Mouse (Mus musculus): Measurements from ENCODE around the gene Greb1.

- TF ChIP-seq CTCF (IDR thresholded peaks at IDR 0.05; ENCODE audit: insufficient read depth, low read depth, low read length) = no peak
- no peak for TF ChIP-seq POLR2A (IDR thresholded peaks at IDR 0.05; ENCODE audit: insufficient read depth, low read depth, low read length)
These were observed 47.1 kb downstream of the Greb1 start for GRCm38 (mm10) chr12:16753555-16753954.
